Mouse (Mus musculus): ENCODE measurements around the gene Olfr740. TPM values are rescaled to one million over a fixed set of nuclear protein-coding genes. Genes with fewer than 3 reads are reported as not detected.

The Olfr740 gene
- polyA plus RNA-seq (2012; ENCODE audit: insufficient read depth, insufficient read length, missing spikeins) = not detected in 2 replicates

GRCm38 (mm10) chr14:50445245-50445644, at the start of gene Olfr740:
Gene Olfr740, plus strand, starts transcription at chr14:50445545.
- no peak within 1 kb of the TSS for H3K27ac ChIP-seq (replicated peaks; ENCODE audit: low read depth, low read length)
- no peak within 1 kb of the TSS for H3K4me3 ChIP-seq (ENCODE audit: insufficient read depth, low read depth, low read length)
- no peaks in the 10 kb centered on the region for H3K4me1 ChIP-seq (ENCODE audit: control insufficient read depth, insufficient read depth, insufficient read length, low read length)

- Histone ChIP-seq H3K4me1 (ENCODE audit: control insufficient read depth, insufficient read depth, insufficient read length, low read length) (no peaks in the 10 kb centered on the region), H3K27ac (replicated peaks; ENCODE audit: low read depth, low read length) (no peak within 1 kb of the TSS), H3K4me3 (ENCODE audit: insufficient read depth, low read depth, low read length) (no peak within 1 kb of the TSS)
These were observed 38.1 kb upstream of the Olfr740 start, which contains the start of gene Olfr738 for GRCm38 (mm10) chr14:50407268-50407667. Gene Olfr738, plus strand, starts transcription at chr14:50407568.

- no peak within 1 kb of the TSS for H3K27ac ChIP-seq (replicated peaks; ENCODE audit: low read depth, low read length)
- no peaks in the 10 kb centered on the region for H3K4me1 ChIP-seq (ENCODE audit: control insufficient read depth, insufficient read depth, insufficient read length, low read length)
- no peak within 1 kb of the TSS for H3K4me3 ChIP-seq (ENCODE audit: insufficient read depth, low read depth, low read length)
These were observed 27.0 kb upstream of the Olfr740 start, which contains the start of gene Olfr739 for GRCm38 (mm10) chr14:50418326-50418725. Gene Olfr739, plus strand, starts transcription at chr14:50418626.

GRCm38 (mm10) chr14:50472438-50472837, 27.1 kb downstream of the Olfr740 start, which contains the start of gene Olfr741:
Gene Olfr741, plus strand, starts transcription at chr14:50472738.
- H3K4me1 ChIP-seq (ENCODE audit: control insufficient read depth, insufficient read depth, insufficient read length, low read length) = no peaks in the 10 kb centered on the region
- no peak within 1 kb of the TSS for H3K27ac ChIP-seq (replicated peaks; ENCODE audit: low read depth, low read length)
- no peak within 1 kb of the TSS for H3K4me3 ChIP-seq (ENCODE audit: insufficient read depth, low read depth, low read length)

- H3K27ac ChIP-seq (replicated peaks; ENCODE audit: low read depth, low read length) = no peak overlapping the region
- no peak overlapping the region for H3K4me3 ChIP-seq (ENCODE audit: insufficient read depth, low read depth, low read length)
- H3K4me1 ChIP-seq (ENCODE audit: control insufficient read depth, insufficient read depth, insufficient read length, low read length) = no peaks in the 10 kb centered on the region
These were observed 33.1 kb downstream of the Olfr740 start for GRCm38 (mm10) chr14:50478406-50478805.

- Histone ChIP-seq H3K27ac (replicated peaks; ENCODE audit: low read depth, low read length) (no peak within 1 kb of the TSS), H3K4me3 (ENCODE audit: insufficient read depth, low read depth, low read length) (no peak within 1 kb of the TSS), H3K4me1 (ENCODE audit: control insufficient read depth, insufficient read depth, insufficient read length, low read length) (no peaks in the 10 kb centered on the region)
These were observed 58.0 kb downstream of the Olfr740 start, which contains the start of gene Olfr742 for GRCm38 (mm10) chr14:50503300-50503699. Gene Olfr742, plus strand, starts transcription at chr14:50503600.

Other genes starting within 250 kb of the Olfr740 start
- not detected in 2 replicates for gene Olfr731, start 203.7 kb upstream of the Olfr740 start, polyA plus RNA-seq (2012; ENCODE audit: insufficient read depth, insufficient read length, missing spikeins)
- not detected in 2 replicates for gene Olfr732, start 161.3 kb upstream of the Olfr740 start, polyA plus RNA-seq (2012; ENCODE audit: insufficient read depth, insufficient read length, missing spikeins)
- gene Olfr733, start 144.0 kb upstream of the Olfr740 start, polyA plus RNA-seq (2012; ENCODE audit: insufficient read depth, insufficient read length, missing spikeins) = not detected in 2 replicates
- gene Olfr734, start 118.8 kb upstream of the Olfr740 start, polyA plus RNA-seq (2012; ENCODE audit: insufficient read depth, insufficient read length, missing spikeins) = not detected in 2 replicates
- gene Olfr735, start 96.7 kb upstream of the Olfr740 start, polyA plus RNA-seq (2012; ENCODE audit: insufficient read depth, insufficient read length, missing spikeins) = not detected in 2 replicates
- not detected in 2 replicates for gene Tlr11, start 87.6 kb upstream of the Olfr740 start, polyA plus RNA-seq (2012; ENCODE audit: insufficient read depth, insufficient read length, missing spikeins)
- gene Olfr736, start 64.4 kb upstream of the Olfr740 start, polyA plus RNA-seq (2012; ENCODE audit: insufficient read depth, insufficient read length, missing spikeins) = not detected in 2 replicates
- gene Olfr738, start 38.0 kb upstream of the Olfr740 start, polyA plus RNA-seq (2012; ENCODE audit: insufficient read depth, insufficient read length, missing spikeins) = not detected in 2 replicates
- gene Olfr739, start 26.9 kb upstream of the Olfr740 start, polyA plus RNA-seq (2012; ENCODE audit: insufficient read depth, insufficient read length, missing spikeins) = not detected in 2 replicates
- gene Olfr741, start 27.2 kb downstream of the Olfr740 start, polyA plus RNA-seq (2012; ENCODE audit: insufficient read depth, insufficient read length, missing spikeins) = not detected in 2 replicates
- not detected in 2 replicates for gene Olfr742, start 58.1 kb downstream of the Olfr740 start, polyA plus RNA-seq (2012; ENCODE audit: insufficient read depth, insufficient read length, missing spikeins)
- gene Olfr743, start 76.3 kb downstream of the Olfr740 start, polyA plus RNA-seq (2012; ENCODE audit: insufficient read depth, insufficient read length, missing spikeins) = not detected in 2 replicates
- not detected in 2 replicates for gene Olfr744, start 169.3 kb downstream of the Olfr740 start, polyA plus RNA-seq (2012; ENCODE audit: insufficient read depth, insufficient read length, missing spikeins)
- not detected in 2 replicates for gene Olfr745, start 193.8 kb downstream of the Olfr740 start, polyA plus RNA-seq (2012; ENCODE audit: insufficient read depth, insufficient read length, missing spikeins)
- not detected in 2 replicates for gene Olfr746, start 201.5 kb downstream of the Olfr740 start, polyA plus RNA-seq (2012; ENCODE audit: insufficient read depth, insufficient read length, missing spikeins)
- gene Olfr747, start 247.7 kb downstream of the Olfr740 start, polyA plus RNA-seq (2012; ENCODE audit: insufficient read depth, insufficient read length, missing spikeins) = not detected in 2 replicates

Measured in brown adipose tissue, adult 24 weeks (tissue).